Mouse (Mus musculus) stomach, postnatal 0 days (tissue): ENCODE measurements at regions not wholly inside any gene's neighbourhood (a gene's known extent, or its start where the extent isn't known, plus 50 kb on each side); places are given as distances from the start of the nearest gene placed in this dataset.

Experiments
- CTCF ChIP-seq: IDR thresholded peaks from 2 replicates; pipeline ENCODE4 v1.5.1; 2016; ENCODE audit warnings: antibody characterized with exemption, low read depth, mild to moderate bottlenecking, moderate library complexity
- EP300 ChIP-seq: optimal IDR thresholded peaks from 2 replicates; pipeline ENCODE3; 2016; ENCODE audit warnings: antibody characterized with exemption

GRCm38 (mm10) chr10:91542201-91542604 is 361.1 kb upstream of the Tmpo start:
- no peak for TF ChIP-seq CTCF
- no peak for TF ChIP-seq EP300
